Mouse (Mus musculus) embryonic facial prominence, embryonic 11.5 days (tissue): ENCODE measurements around the gene Saa2. TPM values are rescaled to one million over a fixed set of nuclear protein-coding genes. Genes with fewer than 3 reads are reported as not detected.

Source experiments
- ATAC-seq: fragments of 200-750 bp; cut with Nextera tagmentation; replicated peaks from 2 replicates; pipeline ENCODE4 v1.8.0; 2017; ENCODE audit warnings: low read depth; ENCODE audit not compliant: insufficient number of reproducible peaks, low FRiP score, low TSS enrichment
- DNase-seq: peaks from one replicate; pipeline ENCODE4 v3.0.0-alpha.2; 2015; ENCODE audit warnings: low spot score
- H3K27ac ChIP-seq: fragments of 300-500 bp; sonication (generic); replicated peaks from 2 replicates; pipeline ENCODE4 v1.5.1; 2014; ENCODE audit warnings: mild to moderate bottlenecking, low read depth, low read length, control low read depth
- H3K27me3 ChIP-seq: fragments of 300-500 bp; sonication (generic); 2 replicates; pipeline ENCODE4 v1.6.1; 2014; ENCODE audit warnings: mild to moderate bottlenecking, low read length, moderate library complexity, mixed read lengths; ENCODE audit not compliant: control insufficient read depth, insufficient read depth
- H3K36me3 ChIP-seq: fragments of 300-500 bp; sonication (generic); replicated peaks from 2 replicates; pipeline ENCODE4 v1.6.1; 2014; ENCODE audit warnings: low read depth, mild to moderate bottlenecking, low read length, moderate library complexity, mixed read lengths; ENCODE audit not compliant: control insufficient read depth, insufficient read depth
- H3K4me1 ChIP-seq: fragments of 300-500 bp; sonication (generic); 2 replicates; pipeline ENCODE4 v1.6.1; 2014; ENCODE audit warnings: low read length, mixed read lengths; ENCODE audit not compliant: control insufficient read depth, insufficient read depth
- H3K4me2 ChIP-seq: fragments of 300-500 bp; sonication (generic); 2 replicates; pipeline ENCODE4 v1.6.1; 2014; ENCODE audit warnings: low read depth, mild to moderate bottlenecking, control low read depth, low read length, moderate library complexity
- H3K4me3 ChIP-seq: fragments of 300-500 bp; sonication (generic); 2 replicates; pipeline ENCODE4 v1.5.1; 2014; ENCODE audit warnings: low read depth, low read length, control low read depth
- H3K9ac ChIP-seq: fragments of 300-500 bp; sonication (generic); replicated peaks from 2 replicates; pipeline ENCODE4 v1.6.1; 2014; ENCODE audit warnings: mild to moderate bottlenecking, control low read depth, low read length
- H3K9me3 ChIP-seq: fragments of 300-500 bp; sonication (generic); replicated peaks from 2 replicates; pipeline ENCODE4 v1.6.1; 2016; ENCODE audit warnings: mild to moderate bottlenecking, low read length, inconsistent platforms, mixed read lengths; ENCODE audit not compliant: control insufficient read depth
- WGBS: fragments of 180-500 bp; shearing (Covaris S2); extraction: QIAGEN DNeasy Blood & Tissue Kit; methylation state at CpG from one replicate; pipeline ENCODE4 v1.1.7; 2014; 5-methylcytosine and 5-hydroxymethylcytosine counted together
- polyA plus RNA-seq: library from polyadenylated mRNA; unstranded; fragments of >200 nt; fragmentation: Nextera tagmentation; extraction: Ambion mirVana; gene quantifications from 2 replicates; pipeline ENCODE4 v1.2.1, GENCODE M21; 2014

Saa2 gene
- 1.4 and 1.6 TPM in 2 replicates for polyA plus RNA-seq

DNA sequence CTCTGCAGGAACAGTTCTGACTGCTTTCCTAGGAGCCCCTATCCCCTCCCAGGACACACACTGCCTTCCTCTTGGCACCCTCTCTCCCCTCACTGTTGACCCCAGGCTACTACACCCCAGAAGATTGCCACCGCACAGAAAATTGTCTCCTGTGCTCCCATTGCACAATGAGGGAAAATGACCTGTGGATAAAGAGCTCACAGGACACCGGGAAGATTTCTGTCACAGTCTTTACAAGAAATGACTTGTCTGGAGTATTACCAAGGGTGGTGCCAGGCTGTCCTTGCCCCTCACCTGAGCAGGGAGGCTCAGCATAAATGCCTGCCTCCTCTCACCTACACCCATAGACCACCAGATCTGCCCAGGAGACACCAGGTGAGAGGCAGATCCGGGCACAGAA lies at the start of gene Saa2:
TSS of gene Saa2 (plus strand) at position 301 of the 400 bp plus-strand sequence.
- no peaks in the 10 kb centered on the region for H3K36me3 ChIP-seq
- H3K9me3 ChIP-seq: no peaks in the 10 kb centered on the region
- 70% methylated on average over 3 of the region's 3 CpGs for WGBS
- no peak within 1 kb of the TSS for H3K27ac ChIP-seq
- H3K27me3 ChIP-seq: no peaks in the 10 kb centered on the region
- no peak for DNase-seq
- H3K9ac ChIP-seq: no peak within 1 kb of the TSS
- H3K4me2 ChIP-seq: no peak within 1 kb of the TSS
- no peaks in the 10 kb centered on the region for H3K4me1 ChIP-seq
- H3K4me3 ChIP-seq: no peak within 1 kb of the TSS
- ATAC-seq: no peak

DNA sequence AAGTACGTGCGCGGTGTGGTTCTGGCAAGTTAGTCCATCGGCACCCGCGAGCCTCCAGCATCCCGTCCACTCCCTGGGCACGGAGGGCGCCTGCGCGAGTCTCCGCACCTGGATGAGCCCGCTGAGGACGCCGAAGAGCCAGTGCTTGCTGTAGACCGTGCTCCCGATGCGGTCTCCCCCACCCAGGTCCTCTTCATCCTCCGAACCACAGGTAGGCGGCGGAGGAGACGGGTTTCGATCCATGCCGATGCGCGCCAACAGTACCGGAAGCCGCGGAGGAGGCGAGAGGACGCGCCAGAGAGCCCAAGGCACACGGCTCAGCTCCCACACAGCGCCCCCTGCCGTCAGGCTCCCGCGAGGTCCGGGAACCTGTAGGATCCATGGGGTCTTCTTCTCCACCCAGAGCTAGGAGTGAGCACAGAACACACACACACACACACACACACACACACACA lies 41.2 kb upstream of the Saa2 start, which contains the start of gene Saal1:
TSS of gene Saal1 (minus strand) at position 291 of the 455 bp plus-strand sequence.
- peak within 1 kb of the TSS; percentile 76 for H3K27ac ChIP-seq
- WGBS: under 1% methylated on average over 38 of the region's 38 CpGs
- ATAC-seq (peak; percentile 97), DNase-seq (peak; percentile 97)
- no peaks in the 10 kb centered on the region for H3K9me3 ChIP-seq
- peaks cover 6% of the 10 kb centered on the region for H3K36me3 ChIP-seq
- peak within 1 kb of the TSS; percentile 89 for H3K4me3 ChIP-seq
- no peaks in the 10 kb centered on the region for H3K27me3 ChIP-seq
- H3K9ac ChIP-seq: peak within 1 kb of the TSS; percentile 97
- no peaks in the 10 kb centered on the region for H3K4me1 ChIP-seq
- peak within 1 kb of the TSS; percentile 40 for H3K4me2 ChIP-seq

DNA sequence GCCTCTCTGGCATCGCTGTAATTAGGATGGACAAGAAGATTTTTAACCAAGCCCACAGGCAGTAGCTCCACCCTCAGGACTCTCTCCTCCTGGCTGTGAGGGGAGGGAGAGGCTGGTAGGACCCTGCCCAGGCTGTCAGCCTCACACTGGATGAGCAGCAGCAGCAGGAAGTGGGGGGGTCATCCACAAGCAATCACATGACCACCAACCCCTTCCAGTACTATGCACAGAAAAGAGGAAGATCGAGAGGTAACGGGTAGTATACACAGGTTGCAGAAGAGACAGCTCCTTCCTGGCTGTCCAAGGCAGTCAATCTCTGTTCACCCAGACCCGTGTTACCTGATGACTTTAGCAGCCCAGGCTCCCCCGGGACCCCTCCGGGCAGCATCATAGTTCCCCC lies 39.3 kb upstream of the Saa2 start:
- H3K4me1 ChIP-seq: no peaks in the 10 kb centered on the region
- H3K4me3 ChIP-seq: no peak overlapping the region
- H3K9ac ChIP-seq: no peak overlapping the region
- no peak for DNase-seq
- H3K27me3 ChIP-seq: no peaks in the 10 kb centered on the region
- no peak overlapping the region for H3K27ac ChIP-seq
- H3K36me3 ChIP-seq: no peaks in the 10 kb centered on the region
- ATAC-seq: no peak
- no peak overlapping the region for H3K4me2 ChIP-seq
- WGBS: 67% methylated on average over 6 of the region's 6 CpGs
- no peaks in the 10 kb centered on the region for H3K9me3 ChIP-seq

DNA sequence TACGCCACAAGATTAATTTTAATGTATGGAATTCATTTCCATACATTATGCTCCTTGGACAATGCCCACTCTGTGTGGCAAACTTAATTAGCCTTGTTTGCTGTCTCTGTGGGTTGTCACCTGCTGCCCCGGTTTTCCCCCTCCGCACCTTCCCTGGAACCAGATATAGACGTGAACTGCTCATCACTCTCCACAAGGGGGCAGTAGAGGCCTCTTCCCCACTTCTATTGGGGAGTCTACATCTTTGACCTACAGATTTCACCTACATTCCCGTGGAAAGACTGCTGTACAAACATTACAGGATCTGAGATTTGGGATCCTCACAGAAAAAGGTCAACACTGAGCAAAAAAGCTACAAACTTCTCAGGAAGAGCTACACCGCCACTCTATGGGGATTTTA lies 37.1 kb upstream of the Saa2 start:
- H3K4me1 ChIP-seq: no peaks in the 10 kb centered on the region
- peak; percentile 75 for DNase-seq
- H3K9me3 ChIP-seq: no peaks in the 10 kb centered on the region
- H3K36me3 ChIP-seq: no peaks in the 10 kb centered on the region
- H3K4me3 ChIP-seq: no peak overlapping the region
- no peak overlapping the region for H3K27ac ChIP-seq
- ATAC-seq: no peak
- no peak overlapping the region for H3K4me2 ChIP-seq
- H3K27me3 ChIP-seq: no peaks in the 10 kb centered on the region
- WGBS: 32% methylated on average over 6 of the region's 6 CpGs
- no peak overlapping the region for H3K9ac ChIP-seq

DNA sequence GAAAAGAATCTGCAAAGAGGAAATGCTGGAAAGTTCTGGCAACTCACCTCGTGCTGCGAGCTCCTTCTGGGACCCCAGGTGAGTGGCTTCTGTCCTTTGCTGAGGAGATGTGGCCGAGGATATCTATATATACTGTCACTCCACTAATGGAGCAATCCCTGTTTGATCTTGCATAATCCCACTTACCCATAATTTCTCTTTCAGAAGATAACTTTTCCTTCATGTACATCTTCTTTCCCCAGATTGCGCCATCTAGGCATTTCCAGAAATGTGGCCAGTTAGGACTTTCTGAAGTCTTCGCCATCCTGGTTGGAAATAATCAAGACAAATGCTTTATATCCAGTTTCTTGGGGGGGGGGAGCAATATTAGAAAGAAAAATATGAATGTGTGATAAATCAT lies 36.0 kb upstream of the Saa2 start, which contains the start of gene Saa3:
TSS of gene Saa3 (minus strand) at position 101 of the 400 bp plus-strand sequence.
- Histone ChIP-seq H3K36me3 (no peaks in the 10 kb centered on the region), H3K4me2 (no peak within 1 kb of the TSS), H3K27ac (no peak within 1 kb of the TSS), H3K9me3 (no peaks in the 10 kb centered on the region), H3K9ac (no peak within 1 kb of the TSS), H3K4me1 (no peaks in the 10 kb centered on the region), H3K4me3 (no peak within 1 kb of the TSS), H3K27me3 (no peaks in the 10 kb centered on the region)
- no peak for DNase-seq
- WGBS: 84% methylated on average over 5 of the region's 5 CpGs
- ATAC-seq: no peak

DNA sequence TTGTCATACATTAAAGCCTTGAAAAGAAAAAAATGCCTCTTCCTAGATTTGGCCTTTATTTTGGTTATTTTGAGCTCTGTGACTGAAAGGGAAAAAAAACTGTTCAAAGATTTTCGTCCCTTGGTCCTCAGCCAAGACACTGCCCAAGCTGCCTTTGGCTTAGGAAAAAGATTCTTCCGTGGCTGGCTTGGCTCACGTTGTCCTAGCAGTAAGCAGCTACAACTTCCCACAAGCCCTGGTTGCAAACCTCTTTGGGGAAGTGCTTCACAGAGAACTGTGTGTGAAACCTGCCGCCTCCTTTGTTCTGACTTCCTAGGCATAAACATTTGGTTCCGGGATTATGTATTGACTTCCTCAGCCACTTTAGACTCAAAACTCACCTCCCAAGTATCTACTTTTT lies 34.7 kb upstream of the Saa2 start:
- Histone ChIP-seq H3K27me3 (no peaks in the 10 kb centered on the region), H3K9ac (no peak overlapping the region), H3K27ac (no peak overlapping the region), H3K4me1 (no peaks in the 10 kb centered on the region), H3K4me2 (no peak overlapping the region), H3K36me3 (no peaks in the 10 kb centered on the region), H3K9me3 (no peaks in the 10 kb centered on the region), H3K4me3 (no peak overlapping the region)
- no peak for DNase-seq
- 62% methylated on average over 5 of the region's 5 CpGs for WGBS
- no peak for ATAC-seq

DNA sequence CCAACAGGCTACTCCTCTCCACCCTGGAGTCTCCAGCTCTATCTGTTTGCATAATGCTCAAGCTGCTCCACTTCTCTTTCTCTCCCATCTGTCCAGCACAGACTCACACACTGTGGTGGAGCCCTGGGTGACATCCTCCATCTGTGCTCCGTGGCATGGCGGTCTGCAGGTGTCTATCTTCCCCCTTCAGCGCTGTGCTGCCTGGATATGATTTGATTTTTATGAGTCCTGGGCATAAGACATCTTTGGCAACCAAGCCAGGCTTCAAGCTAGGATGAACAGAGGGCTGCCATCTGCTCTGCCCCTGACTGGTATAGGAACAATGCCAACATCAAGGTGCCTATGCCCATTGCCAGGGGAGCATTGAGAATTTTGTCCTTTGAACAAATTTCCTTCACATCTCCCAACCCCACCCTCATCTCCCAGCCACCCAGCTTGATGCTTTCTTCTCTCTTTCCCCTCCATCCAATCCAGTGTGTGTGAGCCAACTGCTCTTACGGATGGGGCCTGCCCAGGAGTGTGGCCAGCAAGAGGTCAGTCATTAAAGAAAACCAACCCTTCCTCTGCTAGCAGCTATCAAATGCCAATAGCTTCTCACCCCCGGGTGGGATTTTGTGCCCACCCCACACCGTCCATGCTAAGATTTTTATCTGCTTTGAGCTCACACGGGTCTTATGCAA lies 32.9 kb upstream of the Saa2 start:
- Histone ChIP-seq H3K27me3 (no peaks in the 10 kb centered on the region), H3K36me3 (no peaks in the 10 kb centered on the region), H3K27ac (no peak overlapping the region), H3K4me1 (no peaks in the 10 kb centered on the region), H3K9me3 (no peaks in the 10 kb centered on the region), H3K4me2 (no peak overlapping the region), H3K9ac (no peak overlapping the region), H3K4me3 (no peak overlapping the region)
- ATAC-seq: no peak
- 80% methylated on average over 7 of the region's 7 CpGs for WGBS
- DNase-seq: no peak

DNA sequence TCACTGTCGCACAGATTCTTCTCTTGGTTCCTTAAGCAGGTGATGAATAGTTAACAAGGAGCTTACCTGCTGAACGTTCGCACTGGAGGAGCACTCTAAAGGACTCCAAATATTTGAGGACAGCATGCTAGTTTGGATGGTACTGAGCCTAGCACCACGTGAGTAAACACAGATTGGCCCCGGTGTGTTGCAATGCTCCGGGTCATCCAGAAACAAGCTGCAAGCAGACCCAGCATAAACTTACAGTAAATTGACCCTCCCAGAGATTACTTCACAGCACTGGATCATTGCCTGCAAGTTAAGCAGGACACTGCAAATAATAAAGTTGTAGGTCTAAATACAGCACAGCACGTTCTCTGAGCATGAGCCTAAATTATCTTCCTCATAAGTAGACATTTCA lies 32.1 kb upstream of the Saa2 start:
- Histone ChIP-seq H3K9me3 (no peaks in the 10 kb centered on the region), H3K9ac (no peak overlapping the region), H3K27ac (no peak overlapping the region), H3K36me3 (no peaks in the 10 kb centered on the region), H3K4me1 (no peaks in the 10 kb centered on the region), H3K4me3 (no peak overlapping the region), H3K4me2 (no peak overlapping the region), H3K27me3 (no peaks in the 10 kb centered on the region)
- WGBS: 84% methylated on average over 7 of the region's 7 CpGs
- ATAC-seq: no peak
- DNase-seq: no peak
